8 mouse cellular contexts compared by ENCODE assay signal in the genomic region with DNA sequence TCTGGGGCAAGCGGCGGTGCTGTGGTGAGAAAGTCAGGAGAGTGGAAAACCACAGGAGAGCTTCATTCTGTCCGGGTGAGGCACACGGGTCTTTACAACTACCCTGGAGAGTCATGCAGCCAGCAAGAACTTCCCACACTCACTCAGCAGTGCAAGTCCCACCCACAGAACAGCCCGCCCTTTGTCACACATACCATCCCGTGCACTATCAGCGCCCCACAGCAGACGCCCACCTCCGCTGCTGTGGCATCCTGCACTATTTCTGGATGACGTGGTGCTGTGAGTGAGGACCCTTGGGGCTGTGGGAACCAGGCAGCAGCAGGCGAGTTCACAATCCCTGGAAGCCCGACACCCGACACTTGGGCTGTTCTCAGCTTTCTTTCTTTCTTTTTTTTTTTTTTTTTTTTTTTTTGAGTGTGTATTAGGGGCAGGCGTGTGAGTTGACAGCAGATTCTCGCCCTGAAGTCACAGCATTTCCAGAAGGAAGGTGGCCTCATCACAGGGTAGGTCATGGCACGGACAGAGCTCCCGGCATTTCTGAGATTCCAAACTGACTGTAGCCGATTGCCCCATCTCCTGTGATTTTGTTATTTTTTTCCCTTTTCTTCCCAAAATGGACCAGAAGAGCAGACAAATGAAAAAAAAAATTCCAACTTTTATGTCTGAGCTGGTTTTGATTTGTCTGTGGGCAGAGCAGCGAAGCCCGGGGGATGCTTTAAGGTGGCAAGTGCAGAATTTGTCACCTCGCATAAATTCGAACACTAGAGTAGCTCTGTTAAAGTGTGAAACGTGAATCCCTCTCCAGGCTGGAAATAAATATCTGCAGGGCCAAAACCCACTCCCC. TPM values are rescaled to one million over a fixed set of nuclear protein-coding genes. Genes with fewer than 3 reads are reported as not detected.
DNase-seq lines count a peak whose midpoint lies in the region; ATAC-seq and TF ChIP-seq lines count a peak whose summit lies in the region.

No protein-coding gene starts in this region.

- H3K36me3 ChIP-seq in limb, embryonic 11.5 days (ENCODE audit: control insufficient read depth, insufficient read depth, low read length) = no peaks in the 10 kb centered on the region
- H3K36me3 ChIP-seq in neural tube, embryonic 14.5 days (ENCODE audit: control insufficient read depth, insufficient read depth, low read length) = no peaks in the 10 kb centered on the region

- TF ChIP-seq POLR2A in embryonic fibroblast, embryonic 13.5 days (IDR thresholded peaks at IDR 0.05; ENCODE audit: low read depth, low read length) = no peak

- H3K27me3 ChIP-seq in limb, embryonic 11.5 days (ENCODE audit: control insufficient read depth, insufficient read depth, low read length) = no peaks in the 10 kb centered on the region
- no peaks in the 10 kb centered on the region for H3K27me3 ChIP-seq in neural tube, embryonic 14.5 days (ENCODE audit: control insufficient read depth, insufficient read depth, low read length)

- peaks cover 6% of the 10 kb centered on the region; the same call in 1 of the 2 replicates for H3K9me3 ChIP-seq in limb, embryonic 11.5 days (ENCODE audit: control insufficient read depth, low read length)
- H3K9me3 ChIP-seq in neural tube, embryonic 14.5 days (ENCODE audit: control insufficient read depth, low read length) = no peaks in the 10 kb centered on the region

- H3K9ac ChIP-seq in limb, embryonic 11.5 days (ENCODE audit: low read length) = no peak overlapping the region; the same call in 1 of the 2 replicates
- no peak overlapping the region for H3K9ac ChIP-seq in neural tube, embryonic 14.5 days (replicated peaks; ENCODE audit: low read depth, low read length)

- WGBS in limb, embryonic 11.5 days = 32% methylated on average over 23 of the region's 23 CpGs
- WGBS in neural tube, embryonic 14.5 days = 48% methylated on average over 23 of the region's 23 CpGs

- H3K27ac ChIP-seq in embryonic fibroblast, embryonic 13.5 days (ENCODE audit: insufficient read depth, low read length) = peak overlapping the region; percentile 70
- no peak overlapping the region for H3K27ac ChIP-seq in limb, embryonic 11.5 days (replicated peaks; ENCODE audit: low read depth, low read length)
- no peak overlapping the region for H3K27ac ChIP-seq in neural tube, embryonic 14.5 days (ENCODE audit: low read depth, low read length)

- peak; percentile 28 to 37 for DNase-seq in kidney, postnatal 4 days
- DNase-seq in kidney, postnatal 14 days = no peak
- peak; percentile 47 for DNase-seq in limb, embryonic 11.5 days (ENCODE audit: low spot score)
- no peak for DNase-seq in adrenal gland, adult 8-10 months
- DNase-seq in cerebellum, adult 9-11 months = no peak

- peak; percentile 73; the same call in 1 of the 2 replicates for ATAC-seq in limb, embryonic 11.5 days (ENCODE audit: insufficient number of reproducible peaks, low FRiP score, low TSS enrichment, low read depth)
- no peak for ATAC-seq in neural tube, embryonic 14.5 days (ENCODE audit: low read depth)
- no peak for ATAC-seq in monocyte, adult 5-6 weeks (replicated peaks; ENCODE audit: insufficient number of reproducible peaks, low FRiP score, low TSS enrichment, poor library complexity, severe bottlenecking)

- peak overlapping the region; percentile 10; the same call in 1 of the 2 replicates for H3K4me3 ChIP-seq in embryonic fibroblast, embryonic 13.5 days (ENCODE audit: insufficient read depth, low read length)
- H3K4me3 ChIP-seq in limb, embryonic 11.5 days (ENCODE audit: low read depth, low read length) = no peak overlapping the region
- no peak overlapping the region for H3K4me3 ChIP-seq in neural tube, embryonic 14.5 days (ENCODE audit: low read depth, low read length)

- peak overlapping the region; percentile 31; the same call in 1 of the 2 replicates for H3K4me2 ChIP-seq in limb, embryonic 11.5 days (ENCODE audit: low read depth, severe bottlenecking)
- H3K4me2 ChIP-seq in neural tube, embryonic 14.5 days (ENCODE audit: low read depth, low read length) = peak overlapping the region; percentile 35; the same call in 1 of the 2 replicates

- H3K4me1 ChIP-seq in embryonic fibroblast, embryonic 13.5 days (ENCODE audit: control insufficient read depth, insufficient read depth, low read length) = peaks cover 8% of the 10 kb centered on the region
- H3K4me1 ChIP-seq in limb, embryonic 11.5 days (ENCODE audit: control insufficient read depth, insufficient read depth, low read length) = peaks cover 7% of the 10 kb centered on the region
- H3K4me1 ChIP-seq in neural tube, embryonic 14.5 days (ENCODE audit: control insufficient read depth, insufficient read depth, low read length) = no peaks in the 10 kb centered on the region

- TF ChIP-seq CTCF in embryonic fibroblast, embryonic 13.5 days (IDR thresholded peaks at IDR 0.05; ENCODE audit: borderline replicate concordance, insufficient read depth, low read length) = no peak

RNA-seq across cellular contexts. Expression of gene Adarb1, which starts 31.5 kb away (rescaled TPM):
- polyA plus RNA-seq in embryonic fibroblast, embryonic 13.5 days (2011; ENCODE audit: insufficient read length, low read depth, missing spikeins) = 10.3 and 11.5 TPM in 2 replicates
- polyA plus RNA-seq in limb, embryonic 11.5 days (2014; fragmentation: Nextera tagmentation; extraction: Ambion mirVana) = 4.0 and 4.9 TPM in 2 replicates
- polyA plus RNA-seq in neural tube, embryonic 14.5 days (2014; fragmentation: Nextera tagmentation; extraction: Ambion mirVana) = 15.5 and 19.5 TPM in 2 replicates
- total RNA-seq in adrenal gland, adult 8-10 months (2022) = 10 to 100 TPM; 17.2 to 74.1 (median 37.1) TPM
- total RNA-seq in monocyte, adult 5-6 weeks (2017) = 0.11 to 1.6 TPM (median 0.38 TPM) in 3 replicates

Comparison
In these comparisons a context has a peak if more than half of its experiments do, and no peak if none do; other contexts are left out.
1. DNase-seq: peak in kidney, postnatal 4 days (2 of 2) and limb, embryonic 11.5 days (single experiment); none in kidney, postnatal 14 days (single experiment), adrenal gland, adult 8-10 months (single experiment) and cerebellum, adult 9-11 months (single experiment).